Mouse (Mus musculus): Measurements from ENCODE around the gene Gstm5.

DNA sequence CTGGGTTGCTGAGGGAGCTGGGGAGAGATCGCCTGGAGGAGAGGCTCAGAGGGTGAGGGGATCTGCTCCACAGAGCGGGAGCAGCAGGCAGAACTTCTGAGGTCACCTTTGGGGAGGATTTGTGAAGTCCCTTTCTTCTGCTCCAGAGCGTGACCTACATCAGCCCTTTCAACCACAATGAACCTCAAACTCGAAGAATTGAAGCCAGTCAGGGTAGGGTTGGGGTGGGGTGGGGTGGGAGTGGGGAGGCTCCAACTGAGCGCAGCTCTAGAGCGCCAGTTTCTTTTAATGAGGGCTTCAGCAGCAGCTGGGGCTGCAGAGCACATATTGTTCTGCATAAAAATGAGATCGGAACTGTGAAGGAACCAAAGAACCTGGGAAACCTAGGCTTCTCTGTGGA, 26.5 kb upstream of the Gstm5 start:
- no peak for TF ChIP-seq POLR2A (IDR thresholded peaks at IDR 0.05; ENCODE audit: low read depth, low read length)
- TF ChIP-seq CTCF (IDR thresholded peaks at IDR 0.05; ENCODE audit: extremely low read depth, insufficient read length, insufficient replicate concordance, low read depth, low read length) = no peak

All from small intestine, adult 2 months (tissue).